Mouse (Mus musculus) lung, postnatal 0 days (tissue): ENCODE data around the gene Olfr789. TPM values are rescaled to one million over a fixed set of nuclear protein-coding genes. Genes with fewer than 3 reads are reported as not detected.

Experiments
- ATAC-seq: fragments of 200-750 bp; cut with Nextera tagmentation; 2 replicates; pipeline ENCODE4 v1.8.0; 2017; ENCODE audit warnings: moderate library complexity
- DNase-seq: peaks from one replicate; pipeline ENCODE4 v3.0.0-alpha.2; 2016; ENCODE audit warnings: low spot score
- H3K27ac ChIP-seq: fragments of 300-500 bp; sonication (generic); 2 replicates; pipeline ENCODE4 v1.5.1; 2014; ENCODE audit warnings: antibody characterized with exemption, mild to moderate bottlenecking, low read length, mixed read lengths
- H3K27me3 ChIP-seq: fragments of 300-500 bp; sonication (generic); replicated peaks from 2 replicates; pipeline ENCODE4 v1.6.1; 2014; ENCODE audit warnings: low read length, mixed read lengths; ENCODE audit not compliant: insufficient read depth
- H3K36me3 ChIP-seq: fragments of 300-500 bp; sonication (generic); 2 replicates; pipeline ENCODE4 v1.6.1; 2014; ENCODE audit warnings: low read length, mixed read lengths; ENCODE audit not compliant: insufficient read depth
- H3K4me1 ChIP-seq: fragments of 300-500 bp; sonication (generic); 2 replicates; pipeline ENCODE4 v1.6.1; 2014; ENCODE audit warnings: antibody characterized with exemption, low read depth, low read length, mixed read lengths; ENCODE audit not compliant: insufficient read depth
- H3K4me2 ChIP-seq: fragments of 300-500 bp; sonication (generic); replicated peaks from 2 replicates; pipeline ENCODE4 v1.6.1; 2014; ENCODE audit warnings: low read depth, mild to moderate bottlenecking, low read length, moderate library complexity, mixed read lengths
- H3K4me3 ChIP-seq: fragments of 300-500 bp; sonication (generic); 2 replicates; pipeline ENCODE4 v1.5.1; 2014; ENCODE audit warnings: low read depth, low read length
- H3K9ac ChIP-seq: fragments of 300-500 bp; sonication (generic); replicated peaks from 2 replicates; pipeline ENCODE4 v1.6.1; 2014; ENCODE audit warnings: low read depth, mild to moderate bottlenecking
- H3K9me3 ChIP-seq: fragments of 300-500 bp; sonication (generic); 2 replicates; pipeline ENCODE4 v1.6.1; 2016; ENCODE audit warnings: low read length, mixed read lengths
- CTCF ChIP-seq: IDR thresholded peaks from 2 replicates; pipeline ENCODE4 v1.5.1; 2016; ENCODE audit warnings: antibody characterized with exemption, mild to moderate bottlenecking
- EP300 ChIP-seq: IDR thresholded peaks from 2 replicates; pipeline ENCODE4 v1.6.1; 2016; ENCODE audit warnings: antibody characterized with exemption, mild to moderate bottlenecking, control low read depth
- WGBS: fragments of 180-500 bp; shearing (Covaris S2); extraction: QIAGEN DNeasy Blood & Tissue Kit; methylation state at CpG from one replicate; pipeline ENCODE4 v1.1.7; 2014; 5-methylcytosine and 5-hydroxymethylcytosine counted together
- polyA plus RNA-seq: library from polyadenylated mRNA; unstranded; fragments of >200 nt; fragmentation: Nextera tagmentation; extraction: Ambion mirVana; gene quantifications from 2 replicates; pipeline ENCODE4 v1.2.1, GENCODE M21; 2015

The Olfr789 gene
- polyA plus RNA-seq, 1 experiment from 2014 or later, result not detected

DNA sequence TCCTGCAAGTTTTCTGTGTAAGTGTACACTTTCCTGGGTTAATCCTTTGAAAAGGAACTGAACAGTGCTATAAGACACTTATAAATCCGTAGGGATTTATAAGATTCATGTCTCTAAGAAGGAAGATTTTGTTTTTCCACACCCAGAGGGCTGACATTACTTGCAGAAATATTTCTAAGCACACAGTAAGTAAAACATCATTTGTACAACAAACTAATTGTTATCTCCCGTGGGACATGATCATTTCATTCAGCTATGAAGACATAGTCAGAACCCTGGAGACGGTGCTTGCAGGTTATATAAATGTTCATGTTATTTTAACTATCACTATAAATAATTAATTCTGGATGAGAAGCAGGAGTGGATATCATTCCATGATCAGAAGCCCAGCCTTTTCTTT lies 36.9 kb downstream of the Olfr789 start, which contains the start of gene Olfr791:
TSS of gene Olfr791 (plus strand) at position 301 of the 400 bp plus-strand sequence.
- ATAC-seq (no peak), DNase-seq (no peak)
- WGBS, result 62% methylated on average over 3 of the region's 3 CpGs
- no peak within 1 kb of the TSS for H3K4me3 ChIP-seq
- no peak within 1 kb of the TSS for H3K9ac ChIP-seq
- H3K36me3 ChIP-seq, result no peaks in the 10 kb centered on the region
- no peaks in the 10 kb centered on the region for H3K4me1 ChIP-seq
- no peak within 1 kb of the TSS for H3K4me2 ChIP-seq
- no peaks in the 10 kb centered on the region for H3K9me3 ChIP-seq
- H3K27ac ChIP-seq, result no peak within 1 kb of the TSS
- no peaks in the 10 kb centered on the region for H3K27me3 ChIP-seq
- TF ChIP-seq EP300 (no peak), CTCF (no peak)

DNA sequence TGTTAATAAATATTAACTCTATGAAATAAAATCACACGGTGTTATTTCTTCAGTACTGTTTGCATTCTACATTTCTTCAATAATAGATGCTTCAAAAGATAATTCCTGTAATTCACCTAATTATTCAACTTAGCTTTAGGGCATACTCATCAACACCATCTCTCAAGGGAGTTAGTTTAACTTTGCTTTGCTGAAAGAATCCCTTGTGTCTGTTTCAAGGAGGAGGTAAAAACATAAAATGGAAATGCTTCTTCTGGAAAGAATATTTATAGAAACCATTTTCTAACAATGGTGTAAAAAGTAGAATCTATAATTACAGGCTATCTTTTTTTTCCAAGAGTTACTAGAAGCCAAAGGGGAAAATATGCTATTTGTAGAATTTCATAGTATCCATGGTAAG lies 54.3 kb downstream of the Olfr789 start, which contains the start of gene Olfr792:
TSS of gene Olfr792 (plus strand) at position 301 of the 400 bp plus-strand sequence.
- Histone ChIP-seq H3K27me3 (no peaks in the 10 kb centered on the region), H3K4me1 (no peaks in the 10 kb centered on the region), H3K4me3 (no peak within 1 kb of the TSS), H3K9ac (no peak within 1 kb of the TSS), H3K4me2 (no peak within 1 kb of the TSS), H3K27ac (no peak within 1 kb of the TSS), H3K9me3 (no peaks in the 10 kb centered on the region), H3K36me3 (no peaks in the 10 kb centered on the region)
- TF ChIP-seq EP300 (no peak), CTCF (no peak)
- ATAC-seq (no peak), DNase-seq (no peak)
- 76% methylated on average over 1 of the region's 1 CpGs for WGBS

Other genes with a start within 250 kb of the Olfr789 start
- gene Olfr774, start 248.5 kb upstream of the Olfr789 start, polyA plus RNA-seq, result not detected in 2 replicates
- gene Olfr775, start 236.3 kb upstream of the Olfr789 start, polyA plus RNA-seq, result not detected in 2 replicates
- not detected in 2 replicates for gene Olfr776, start 225.6 kb upstream of the Olfr789 start, polyA plus RNA-seq
- gene Olfr777, start 213.3 kb upstream of the Olfr789 start, polyA plus RNA-seq, result not detected in 2 replicates
- not detected in 2 replicates for gene Olfr780, start 166.6 kb upstream of the Olfr789 start, polyA plus RNA-seq
- gene Olfr781, start 155.9 kb upstream of the Olfr789 start, polyA plus RNA-seq, result not detected in 2 replicates
- not detected in 2 replicates for gene Olfr782, start 135.9 kb upstream of the Olfr789 start, polyA plus RNA-seq
- not detected in 2 replicates for gene Olfr784, start 100.7 kb upstream of the Olfr789 start, polyA plus RNA-seq
- gene Olfr785, start 79.3 kb upstream of the Olfr789 start, polyA plus RNA-seq, result not detected in 2 replicates
- gene Olfr786, start 57.4 kb upstream of the Olfr789 start, polyA plus RNA-seq, result not detected in 2 replicates
- gene Olfr787, start 22.9 kb upstream of the Olfr789 start, polyA plus RNA-seq, result not detected in 2 replicates
- gene Olfr788, start 13.8 kb upstream of the Olfr789 start, polyA plus RNA-seq, result not detected in 2 replicates
- gene Olfr790, start 13.7 kb downstream of the Olfr789 start, polyA plus RNA-seq, result not detected in 2 replicates
- gene Olfr791, start 37.0 kb downstream of the Olfr789 start, polyA plus RNA-seq, result not detected in 2 replicates
- not detected in 2 replicates for gene Olfr792, start 54.4 kb downstream of the Olfr789 start, polyA plus RNA-seq
- not detected in 2 replicates for gene Olfr794, start 82.9 kb downstream of the Olfr789 start, polyA plus RNA-seq
- not detected in 2 replicates for gene Olfr796, start 127.8 kb downstream of the Olfr789 start, polyA plus RNA-seq
- not detected in 2 replicates for gene Olfr798, start 143.2 kb downstream of the Olfr789 start, polyA plus RNA-seq
- not detected in 2 replicates for gene Olfr799, start 152.7 kb downstream of the Olfr789 start, polyA plus RNA-seq
- gene Olfr800, start 172.9 kb downstream of the Olfr789 start, polyA plus RNA-seq, result not detected in 2 replicates
- gene Olfr801, start 189.1 kb downstream of the Olfr789 start, polyA plus RNA-seq, result not detected in 2 replicates
- not detected in 2 replicates for gene Olfr802, start 203.4 kb downstream of the Olfr789 start, polyA plus RNA-seq
- not detected in 2 replicates for gene Olfr803, start 209.5 kb downstream of the Olfr789 start, polyA plus RNA-seq
- gene Olfr804, start 218.5 kb downstream of the Olfr789 start, polyA plus RNA-seq, result not detected in 2 replicates
- not detected in 2 replicates for gene Olfr805, start 244.6 kb downstream of the Olfr789 start, polyA plus RNA-seq